Mouse (Mus musculus) kidney, adult 2 months (tissue): ENCODE data around the gene Mb21d2.

Experiments
- CTCF ChIP-seq: fragments of 200-500 bp; conservative IDR thresholded peaks from 2 replicates; pipeline ENCODE4 v1.5.1; 2011; ENCODE audit warnings: low read depth, mild to moderate bottlenecking, control low read depth, low read length, moderate library complexity, mixed read lengths; ENCODE audit not compliant: insufficient read depth, insufficient read length
- POLR2A ChIP-seq: fragments of 200-500 bp; IDR thresholded peaks from one replicate; pipeline ENCODE4 v1.6.1; 2011; ENCODE audit warnings: low read depth, low read length, control low read depth

GRCm38 (mm10) chr16:28839575-28839974 lies 89.9 kb downstream of the Mb21d2 start:
- TF ChIP-seq POLR2A (no peak), CTCF (no peak)
